Mouse (Mus musculus) intestine, postnatal 0 days (tissue): ENCODE measurements around the gene Npcd. TPM values are rescaled to one million over a fixed set of nuclear protein-coding genes. Genes with fewer than 3 reads are reported as not detected.

Experiments used
- ATAC-seq: fragments of 200-750 bp; cut with Nextera tagmentation; 2 replicates; pipeline ENCODE4 v1.8.0; 2017; ENCODE audit warnings: mild to moderate bottlenecking, moderate TSS enrichment, moderate library complexity
- H3K27ac ChIP-seq: fragments of 300-500 bp; sonication (generic); 2 replicates; pipeline ENCODE4 v1.5.1; 2014; ENCODE audit warnings: mild to moderate bottlenecking, low read depth, low read length, moderate library complexity
- H3K27me3 ChIP-seq: fragments of 300-500 bp; sonication (generic); replicated peaks from 2 replicates; pipeline ENCODE4 v1.6.1; 2014; ENCODE audit warnings: low read length, mixed read lengths; ENCODE audit not compliant: control insufficient read depth, insufficient read depth
- H3K36me3 ChIP-seq: fragments of 300-500 bp; sonication (generic); 2 replicates; pipeline ENCODE4 v1.6.1; 2014; ENCODE audit warnings: mild to moderate bottlenecking, moderate library complexity; ENCODE audit not compliant: control insufficient read depth, insufficient read depth
- H3K4me1 ChIP-seq: fragments of 300-500 bp; sonication (generic); replicated peaks from 2 replicates; pipeline ENCODE4 v1.6.1; 2014; ENCODE audit warnings: antibody characterized with exemption, low read length, mixed read lengths; ENCODE audit not compliant: control insufficient read depth, insufficient read depth
- H3K4me2 ChIP-seq: fragments of 300-500 bp; sonication (generic); replicated peaks from 2 replicates; pipeline ENCODE4 v1.6.1; 2014; ENCODE audit warnings: low read depth, mild to moderate bottlenecking, moderate library complexity
- H3K4me3 ChIP-seq: fragments of 300-500 bp; sonication (generic); 2 replicates; pipeline ENCODE4 v1.5.1; 2014; ENCODE audit warnings: low read depth, low read length
- H3K9ac ChIP-seq: fragments of 300-500 bp; sonication (generic); 2 replicates; pipeline ENCODE4 v1.6.1; 2014; ENCODE audit warnings: mild to moderate bottlenecking, low read depth, low read length
- H3K9me3 ChIP-seq: fragments of 300-500 bp; sonication (generic); 2 replicates; pipeline ENCODE4 v1.6.1; 2016; ENCODE audit warnings: mixed run types; ENCODE audit not compliant: control insufficient read depth
- CTCF ChIP-seq: sonication (generic); IDR thresholded peaks from 2 replicates; pipeline ENCODE4 v1.5.1; 2016; ENCODE audit warnings: low read depth, mild to moderate bottlenecking, control low read depth, antibody characterized with exemption, moderate library complexity
- WGBS: fragments of 180-500 bp; shearing (Covaris S2); extraction: QIAGEN DNeasy Blood & Tissue Kit; methylation state at CpG from one replicate; pipeline ENCODE4 v1.1.7; 2014; 5-methylcytosine and 5-hydroxymethylcytosine counted together
- polyA plus RNA-seq: library from polyadenylated mRNA; unstranded; fragments of >200 nt; fragmentation: Nextera tagmentation; extraction: Ambion mirVana; gene quantifications from 2 replicates; pipeline ENCODE4 v1.2.1, GENCODE M21; 2015

Gene Npcd
- polyA plus RNA-seq, 1 experiment from 2014 or later: not detected

DNA sequence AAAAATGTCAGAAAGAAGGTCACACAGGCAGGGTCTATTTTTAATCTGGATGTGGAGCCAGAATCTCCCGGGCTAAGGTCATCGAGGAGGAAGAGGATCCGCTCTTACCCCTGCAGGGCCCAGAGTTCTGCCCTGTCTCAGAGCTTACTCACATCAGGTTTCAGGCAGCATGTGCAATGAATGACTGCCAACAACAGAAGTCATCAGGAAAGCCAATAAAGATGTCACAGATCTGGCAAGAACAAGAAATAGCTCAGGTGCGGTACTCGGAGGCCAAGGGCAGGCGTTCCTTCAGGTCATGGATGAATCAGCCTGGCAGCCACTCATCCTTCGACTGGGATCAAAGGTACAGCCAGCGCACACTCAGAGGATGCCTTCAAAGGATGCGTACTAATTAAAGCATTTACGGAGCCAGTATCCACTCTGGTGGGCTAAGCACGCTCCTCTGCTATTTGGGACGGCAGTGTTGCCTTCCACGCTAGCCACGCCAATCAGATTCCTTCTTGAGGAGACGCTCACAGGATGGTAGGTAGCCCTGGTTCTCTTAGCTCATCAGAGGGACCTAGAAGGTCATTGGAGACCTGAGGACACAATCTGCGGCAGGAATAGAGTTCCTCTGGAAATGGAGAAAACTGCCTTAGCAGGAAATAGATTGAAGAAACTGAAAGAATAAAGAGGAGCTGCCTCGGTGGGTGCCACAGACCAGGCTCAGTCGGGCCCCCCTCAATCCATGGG, 41.4 kb upstream of the Npcd start:
- H3K27me3 ChIP-seq: no peaks in the 10 kb centered on the region; the same call in 1 of the 2 replicates
- no peak overlapping the region for H3K4me3 ChIP-seq
- H3K4me2 ChIP-seq: no peak overlapping the region
- no peak overlapping the region for H3K9ac ChIP-seq
- no peak overlapping the region for H3K27ac ChIP-seq
- WGBS: 82% methylated on average over 18 of the region's 18 CpGs
- no peak for TF ChIP-seq CTCF
- no peaks in the 10 kb centered on the region for H3K36me3 ChIP-seq
- no peaks in the 10 kb centered on the region for H3K4me1 ChIP-seq
- H3K9me3 ChIP-seq: no peaks in the 10 kb centered on the region
- ATAC-seq: no peak

DNA sequence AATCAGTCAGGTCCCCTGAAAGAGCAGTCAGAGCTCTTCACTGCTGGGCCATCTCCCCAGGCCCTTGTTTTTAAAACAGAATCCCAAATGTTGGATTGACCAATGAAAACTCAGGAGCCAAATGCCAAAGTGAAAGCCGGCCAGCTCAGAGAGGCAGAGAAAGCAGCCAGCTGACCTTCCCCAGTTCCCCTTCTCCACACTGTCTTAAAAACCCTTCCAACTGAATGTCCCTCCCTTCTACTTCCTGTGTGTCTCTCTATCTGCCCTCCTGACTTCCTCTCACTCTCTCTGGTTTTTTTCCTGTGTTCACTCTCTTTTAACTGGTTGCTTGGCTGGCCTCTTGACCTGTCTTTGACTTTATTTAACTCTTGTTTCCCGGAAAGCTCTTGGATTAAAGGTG, 40.0 kb upstream of the Npcd start:
- H3K9me3 ChIP-seq: 0 out of 2 replicates have a peak, but pooled peaks cover 2% of the 10 kb centered on the region
- 61% methylated on average over 2 of the region's 2 CpGs for WGBS
- TF ChIP-seq CTCF: no peak
- H3K4me3 ChIP-seq: no peak overlapping the region
- H3K4me2 ChIP-seq: no peak overlapping the region
- no peaks in the 10 kb centered on the region for H3K4me1 ChIP-seq
- no peak overlapping the region for H3K9ac ChIP-seq
- no peak for ATAC-seq
- H3K36me3 ChIP-seq: no peaks in the 10 kb centered on the region
- no peak overlapping the region for H3K27ac ChIP-seq
- no peaks in the 10 kb centered on the region for H3K27me3 ChIP-seq

DNA sequence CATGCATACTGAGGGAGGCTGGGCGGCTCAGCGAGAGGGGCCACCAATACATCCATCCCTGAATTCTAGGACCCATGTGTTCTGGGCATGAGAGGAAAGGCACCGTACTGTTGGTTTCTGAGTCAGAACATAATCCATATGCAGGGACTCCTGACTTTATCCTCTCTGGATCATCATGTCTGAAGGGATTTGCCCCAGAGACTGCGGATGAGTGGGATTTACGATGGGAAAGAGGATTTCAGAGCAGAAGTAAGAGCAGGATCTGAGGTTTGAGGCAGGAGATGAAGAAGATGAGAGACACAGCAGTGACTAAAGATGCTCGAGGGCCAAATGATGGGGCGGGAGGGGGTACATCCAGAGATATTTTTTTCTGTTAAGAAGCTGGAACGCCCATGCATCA, 39.5 kb upstream of the Npcd start:
- H3K9ac ChIP-seq: no peak overlapping the region
- no peaks in the 10 kb centered on the region for H3K36me3 ChIP-seq
- WGBS: 89% methylated on average over 8 of the region's 8 CpGs
- 0 out of 2 replicates have a peak, but pooled peaks cover 2% of the 10 kb centered on the region for H3K9me3 ChIP-seq
- no peak overlapping the region for H3K27ac ChIP-seq
- H3K4me1 ChIP-seq: no peaks in the 10 kb centered on the region
- TF ChIP-seq CTCF: no peak
- no peaks in the 10 kb centered on the region for H3K27me3 ChIP-seq
- no peak for ATAC-seq
- H3K4me2 ChIP-seq: no peak overlapping the region
- no peak overlapping the region for H3K4me3 ChIP-seq

DNA sequence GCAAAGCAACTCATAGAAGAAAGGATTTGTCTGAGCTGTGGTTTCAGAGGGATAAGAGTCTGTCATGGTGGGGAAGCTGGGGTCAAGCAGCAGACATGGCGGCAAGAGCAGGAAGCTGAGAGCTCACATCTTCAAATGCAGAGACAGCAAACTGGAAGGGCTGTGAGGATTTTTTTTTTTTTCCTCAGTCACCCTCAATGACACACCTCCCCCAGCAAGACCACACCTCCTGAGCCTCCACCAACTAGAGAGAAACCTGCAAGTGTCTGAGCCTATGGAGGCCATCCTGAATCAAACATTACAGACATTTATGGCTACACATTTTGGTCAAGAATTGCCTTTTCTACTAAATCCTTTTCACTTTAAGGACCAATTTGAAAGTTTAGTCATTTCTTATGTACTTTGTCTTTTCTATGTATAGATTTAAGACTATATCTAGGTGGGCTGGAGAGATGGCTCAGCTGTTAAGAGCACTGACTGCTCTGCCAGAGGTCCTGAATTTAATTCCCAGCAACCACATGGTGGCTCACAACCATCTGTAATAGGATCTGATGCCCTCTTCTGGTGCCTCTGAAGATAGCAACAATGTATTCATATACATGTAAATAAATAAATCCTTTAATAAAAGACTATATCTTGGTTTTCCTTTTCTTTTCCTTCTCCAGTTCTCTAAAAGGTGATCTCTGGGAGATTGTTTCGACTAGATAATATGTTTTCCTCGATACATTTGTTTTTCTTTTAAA, 33.4 kb upstream of the Npcd start:
- Histone ChIP-seq H3K4me2 (no peak overlapping the region), H3K27ac (no peak overlapping the region), H3K27me3 (no peaks in the 10 kb centered on the region), H3K9me3 (0 out of 2 replicates have a peak, but pooled peaks cover 2% of the 10 kb centered on the region), H3K4me3 (no peak overlapping the region), H3K36me3 (no peaks in the 10 kb centered on the region), H3K4me1 (no peaks in the 10 kb centered on the region), H3K9ac (no peak overlapping the region)
- no peak for ATAC-seq
- 83% methylated on average over 3 of the region's 3 CpGs for WGBS
- peak; percentile 27; the same call in 1 of the 2 replicates for TF ChIP-seq CTCF

DNA sequence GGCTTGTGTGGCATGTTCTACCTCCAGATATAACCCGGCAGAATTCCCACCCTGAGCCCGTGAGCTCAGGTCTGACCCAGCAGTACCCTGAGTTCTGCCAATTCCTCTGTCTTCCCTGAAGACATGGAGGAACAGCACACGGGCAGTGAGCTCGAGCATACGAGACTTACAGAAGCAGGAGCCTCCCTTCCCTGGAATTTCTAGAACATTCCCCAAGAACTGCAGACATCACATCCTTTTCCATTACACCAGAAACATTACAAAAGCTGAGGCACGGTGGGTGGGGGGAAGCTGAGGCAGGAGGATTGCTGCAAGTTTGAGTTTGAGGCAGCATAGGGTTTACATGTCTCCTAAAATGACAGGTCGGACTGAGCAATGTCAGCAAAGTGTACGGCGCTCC, 25.8 kb upstream of the Npcd start:
- WGBS: 85% methylated on average over 9 of the region's 9 CpGs
- no peak for ATAC-seq
- H3K27ac ChIP-seq: no peak overlapping the region
- no peak overlapping the region for H3K4me3 ChIP-seq
- H3K4me1 ChIP-seq: no peaks in the 10 kb centered on the region
- TF ChIP-seq CTCF: no peak
- no peaks in the 10 kb centered on the region for H3K27me3 ChIP-seq
- H3K36me3 ChIP-seq: no peaks in the 10 kb centered on the region
- H3K9ac ChIP-seq: no peak overlapping the region
- H3K9me3 ChIP-seq: no peaks in the 10 kb centered on the region
- no peak overlapping the region for H3K4me2 ChIP-seq

DNA sequence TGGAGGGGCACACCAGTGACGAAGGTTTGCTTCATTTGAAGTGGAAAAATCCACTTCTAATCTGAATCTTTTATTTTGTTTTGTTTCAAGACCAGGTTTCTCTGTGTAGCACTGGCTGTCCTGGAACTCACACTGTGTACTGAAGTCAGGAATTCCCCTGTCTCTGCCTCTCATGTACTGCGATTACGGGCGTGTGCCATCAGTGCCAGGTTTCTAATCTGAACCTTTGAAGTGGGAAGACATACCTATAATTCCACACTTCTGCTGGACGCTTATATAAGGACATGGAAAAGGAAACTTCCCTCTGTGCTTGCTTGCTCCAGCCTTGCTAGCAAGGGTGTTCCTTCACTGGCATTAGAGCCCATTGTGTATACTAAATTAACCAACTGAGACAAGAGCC, 24.9 kb upstream of the Npcd start:
- TF ChIP-seq CTCF: no peak
- H3K36me3 ChIP-seq: no peaks in the 10 kb centered on the region
- 77% methylated on average over 5 of the region's 5 CpGs for WGBS

More for the DNA sequence above, 24.9 kb upstream of the Npcd start:
- no peak overlapping the region for H3K4me3 ChIP-seq
- no peaks in the 10 kb centered on the region for H3K4me1 ChIP-seq
- no peak overlapping the region for H3K9ac ChIP-seq
- no peak overlapping the region for H3K27ac ChIP-seq
- H3K9me3 ChIP-seq: no peaks in the 10 kb centered on the region
- no peak for ATAC-seq
- no peak overlapping the region for H3K4me2 ChIP-seq
- no peaks in the 10 kb centered on the region for H3K27me3 ChIP-seq
